Mouse (Mus musculus) WW6 (cell line): Measurements from ENCODE around the gene Cnbd2.
A peak's percentile ranks its signal among the peaks of the same experiment; 100 is the strongest.

ENCODE experiments used
- DNase-seq: peaks from one replicate; pipeline ENCODE4 v3.0.0-alpha.2; 2013; ENCODE audit warnings: low read depth, low spot score

Cnbd2 gene

GRCm38 (mm10) chr2:156311441-156311840, 658 bp upstream of the Cnbd2 start:
- DNase-seq: no peak

GRCm38 (mm10) chr2:156311841-156312291, 233 bp upstream of the Cnbd2 start:
- DNase-seq: no peak

GRCm38 (mm10) chr2:156313153-156313552, 1.1 kb downstream of the Cnbd2 start:
- DNase-seq: no peak

GRCm38 (mm10) chr2:156314811-156315210, 2.7 kb downstream of the Cnbd2 start:
- DNase-seq: no peak

- DNase-seq: no peak
Observed at GRCm38 (mm10) chr2:156318491-156318890, 6.4 kb downstream of the Cnbd2 start.

- DNase-seq: no peak
Observed at GRCm38 (mm10) chr2:156321538-156321937, 9.4 kb downstream of the Cnbd2 start.

GRCm38 (mm10) chr2:156324116-156324588, 12.1 kb downstream of the Cnbd2 start:
- DNase-seq: no peak

- no peak for DNase-seq
Observed at GRCm38 (mm10) chr2:156324681-156325080, 12.6 kb downstream of the Cnbd2 start.

- no peak for DNase-seq
Observed at GRCm38 (mm10) chr2:156330681-156331080, 18.6 kb downstream of the Cnbd2 start.

- DNase-seq: no peak
Observed at GRCm38 (mm10) chr2:156331446-156331965, 19.4 kb downstream of the Cnbd2 start.

- no peak for DNase-seq
Observed at GRCm38 (mm10) chr2:156340078-156340477, 28.0 kb downstream of the Cnbd2 start.

GRCm38 (mm10) chr2:156344775-156345532, 32.9 kb downstream of the Cnbd2 start:
- DNase-seq: peak; percentile 57

- no peak for DNase-seq
Observed at GRCm38 (mm10) chr2:156348812-156349211, 36.7 kb downstream of the Cnbd2 start.

- no peak for DNase-seq
Observed at GRCm38 (mm10) chr2:156349286-156349848, 37.3 kb downstream of the Cnbd2 start.

GRCm38 (mm10) chr2:156351243-156351642, 39.1 kb downstream of the Cnbd2 start:
- no peak for DNase-seq

- DNase-seq: no peak
Observed at GRCm38 (mm10) chr2:156352413-156353165, 40.5 kb downstream of the Cnbd2 start.

GRCm38 (mm10) chr2:156353265-156353692, 41.2 kb downstream of the Cnbd2 start:
- no peak for DNase-seq

GRCm38 (mm10) chr2:156356031-156356430, 43.9 kb downstream of the Cnbd2 start:
- DNase-seq: no peak

- no peak for DNase-seq
Observed at GRCm38 (mm10) chr2:156368465-156368864, 56.4 kb downstream of the Cnbd2 start.

GRCm38 (mm10) chr2:156370896-156371295, 58.8 kb downstream of the Cnbd2 start:
- no peak for DNase-seq

- no peak for DNase-seq
Observed at GRCm38 (mm10) chr2:156376956-156377355, 64.9 kb downstream of the Cnbd2 start.

GRCm38 (mm10) chr2:156379929-156380328, 67.8 kb downstream of the Cnbd2 start:
- DNase-seq: no peak
